Mouse (Mus musculus): ENCODE measurements at regions not wholly inside any gene's neighbourhood (a gene's known extent, or its start where the extent isn't known, plus 50 kb on each side); places are given as distances from the start of the nearest gene placed in this dataset.
"Not testable (repeated sequence)": the region's sequence is repeated elsewhere in the genome, so short reads cannot be mapped to it uniquely, and the experiment has no call there.

DNA sequence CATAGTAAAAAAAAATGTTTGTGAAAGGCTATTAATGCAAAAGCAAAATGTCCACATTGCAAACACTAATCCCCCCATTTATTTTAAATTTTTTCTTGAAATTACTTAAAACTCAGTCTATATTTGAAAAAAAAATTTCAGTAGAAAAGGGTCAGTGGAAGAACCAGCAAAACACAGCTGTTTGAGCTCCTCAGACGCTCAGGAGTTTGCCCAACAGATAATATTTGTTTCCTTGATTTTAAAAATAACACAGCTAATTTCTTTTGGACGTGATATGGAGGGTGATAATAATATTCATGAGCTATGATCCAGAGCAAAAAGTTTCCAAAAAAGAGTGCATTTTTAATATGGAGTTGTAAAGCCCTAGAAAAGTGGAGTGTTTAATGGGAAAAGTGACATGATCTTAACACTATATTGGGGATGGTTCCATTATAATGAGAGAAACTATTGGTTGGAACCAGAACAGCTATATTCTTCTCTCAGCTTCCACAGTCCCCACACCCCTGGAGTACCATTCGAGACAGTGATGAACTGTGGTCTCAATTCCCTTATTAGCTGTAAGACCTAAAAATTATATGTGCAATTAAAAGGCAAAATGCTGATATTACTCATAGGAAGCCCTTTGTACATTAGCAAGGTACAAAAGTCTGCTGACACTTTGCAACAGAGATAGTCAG, 209.0 kb upstream of the Rnf219 start:
- ATAC-seq (ENCODE audit: low FRiP score, low read depth): no peak
- H3K4me2 ChIP-seq: no peak overlapping the region
- 74% methylated on average over 3 of the region's 3 CpGs for WGBS
- no peaks in the 10 kb centered on the region for H3K36me3 ChIP-seq
- H3K27me3 ChIP-seq: no peaks in the 10 kb centered on the region
- H3K9me3 ChIP-seq: no peaks in the 10 kb centered on the region
- no peak overlapping the region for H3K4me3 ChIP-seq
- H3K4me1 ChIP-seq (replicated peaks): no peaks in the 10 kb centered on the region
- H3K9ac ChIP-seq: no peak overlapping the region
- no peak overlapping the region for H3K27ac ChIP-seq (replicated peaks)

DNA sequence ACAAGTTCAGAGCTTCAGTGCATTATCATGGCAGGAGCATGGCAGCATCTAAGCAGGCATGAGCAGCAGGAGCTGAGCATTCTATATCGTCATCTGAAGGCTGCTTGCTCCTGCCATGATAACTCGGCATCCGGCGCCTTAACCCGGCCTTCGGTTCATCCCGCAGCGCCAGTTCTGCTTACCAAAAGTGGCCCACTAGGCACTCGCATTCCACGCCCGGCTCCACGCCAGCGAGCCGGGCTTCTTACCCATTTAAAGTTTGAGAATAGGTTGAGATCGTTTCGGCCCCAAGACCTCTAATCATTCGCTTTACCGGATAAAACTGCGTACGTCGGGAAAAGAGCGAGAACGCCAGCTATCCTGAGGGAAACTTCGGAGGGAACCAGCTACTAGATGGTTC, 193.2 kb upstream of the Rnf219 start:
- not testable (repeated sequence) for H3K4me2 ChIP-seq; H3K27me3 ChIP-seq; H3K9me3 ChIP-seq; H3K27ac ChIP-seq (replicated peaks); H3K4me1 ChIP-seq (replicated peaks); H3K4me3 ChIP-seq; H3K9ac ChIP-seq; ATAC-seq (ENCODE audit: low FRiP score, low read depth); H3K36me3 ChIP-seq
- WGBS: 95% methylated on average over 22 of the region's 24 CpGs

DNA sequence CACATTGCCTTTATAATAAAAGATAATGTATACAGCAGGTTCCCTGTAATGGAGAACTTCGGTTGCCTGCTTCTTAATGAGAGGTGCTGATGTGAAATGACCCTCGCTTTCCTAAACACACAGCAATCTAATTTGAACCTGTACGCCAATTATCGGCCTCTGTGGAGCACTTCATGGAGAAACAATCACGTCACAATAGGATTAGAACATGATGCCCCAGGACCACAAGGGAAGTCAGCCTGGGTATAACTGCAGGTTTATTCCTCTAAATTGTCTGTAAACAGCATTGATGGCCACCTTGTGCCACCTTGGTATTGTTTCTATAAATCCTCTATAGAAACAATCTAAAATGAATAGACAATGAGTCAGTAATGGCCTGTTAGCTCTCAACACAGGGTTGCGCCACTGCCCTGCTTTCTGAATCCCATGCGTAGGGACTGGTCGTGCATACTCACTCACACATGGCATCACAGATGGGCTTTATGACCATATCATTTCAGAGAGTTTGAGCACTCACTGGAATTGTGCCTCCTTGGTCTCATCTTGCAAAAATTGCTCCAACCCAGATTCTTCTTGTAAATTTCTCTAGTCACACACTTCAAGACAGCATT, 179.9 kb upstream of the Rnf219 start:
- no peaks in the 10 kb centered on the region for H3K27me3 ChIP-seq

DNA sequence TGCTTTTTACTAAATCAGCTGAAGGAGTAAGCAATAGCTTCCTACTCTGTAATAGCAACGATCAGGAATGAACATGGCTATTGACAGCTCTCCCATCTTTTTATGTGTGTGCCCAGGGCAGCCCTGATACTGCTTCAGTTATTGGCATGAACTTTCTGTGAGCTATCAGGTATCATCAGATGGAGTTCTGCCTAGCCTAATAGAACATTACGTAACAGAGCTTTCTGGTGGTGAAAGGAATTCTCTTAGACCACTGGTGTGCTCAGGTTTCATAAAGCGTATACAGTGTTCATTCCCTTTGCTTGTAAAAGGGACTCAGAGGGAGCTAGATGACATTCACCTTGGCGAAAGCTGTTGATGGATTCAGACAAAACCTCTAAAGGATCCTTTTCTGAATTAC, 176.5 kb upstream of the Rnf219 start:
- WGBS: 90% methylated on average over 4 of the region's 4 CpGs

More for the DNA sequence above, 179.9 kb upstream of the Rnf219 start:
- WGBS: 65% methylated on average over 8 of the region's 8 CpGs
- ATAC-seq (ENCODE audit: low FRiP score, low read depth): 0 out of 2 replicates have a peak, but pooled peaks have one; percentile 23
- Histone ChIP-seq H3K9ac (no peak overlapping the region), H3K36me3 (no peaks in the 10 kb centered on the region), H3K9me3 (no peaks in the 10 kb centered on the region), H3K27ac (replicated peaks) (no peak overlapping the region), H3K4me3 (no peak overlapping the region), H3K4me2 (no peak overlapping the region), H3K4me1 (replicated peaks) (no peaks in the 10 kb centered on the region)

DNA sequence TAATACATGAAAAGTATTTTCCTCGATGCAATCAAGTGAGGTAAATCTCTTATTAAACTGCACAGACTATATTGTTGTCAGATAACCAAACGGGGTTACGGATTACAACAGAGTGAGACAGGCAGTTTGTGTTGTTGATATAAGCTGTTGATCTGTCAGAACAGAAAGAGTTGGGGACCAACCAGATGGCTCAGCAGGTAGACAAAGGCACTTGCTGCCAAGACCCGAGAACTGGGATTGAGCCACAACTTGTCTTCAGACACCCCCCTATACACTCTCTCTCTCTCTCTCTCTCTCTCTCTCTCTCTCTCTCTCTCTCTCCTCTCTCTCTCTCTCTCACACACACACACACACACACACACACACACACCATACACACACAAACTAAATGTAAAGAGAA, 172.7 kb upstream of the Rnf219 start:
- H3K4me2 ChIP-seq: no peak overlapping the region
- H3K9me3 ChIP-seq: no peaks in the 10 kb centered on the region
- no peak overlapping the region for H3K27ac ChIP-seq (replicated peaks)
- H3K27me3 ChIP-seq: no peaks in the 10 kb centered on the region
- ATAC-seq (ENCODE audit: low FRiP score, low read depth): no peak
- H3K9ac ChIP-seq: no peak overlapping the region
- 0 out of 2 replicates have a peak, but pooled peaks cover 3% of the 10 kb centered on the region for H3K4me1 ChIP-seq (replicated peaks)
- H3K36me3 ChIP-seq: no peaks in the 10 kb centered on the region
- 68% methylated on average over 4 of the region's 4 CpGs for WGBS
- H3K4me3 ChIP-seq: no peak overlapping the region

More for the DNA sequence above, 176.5 kb upstream of the Rnf219 start:
- Histone ChIP-seq H3K27me3 (no peaks in the 10 kb centered on the region), H3K4me3 (no peak overlapping the region), H3K9ac (no peak overlapping the region), H3K36me3 (no peaks in the 10 kb centered on the region), H3K4me2 (no peak overlapping the region), H3K9me3 (no peaks in the 10 kb centered on the region), H3K27ac (replicated peaks) (no peak overlapping the region), H3K4me1 (replicated peaks) (0 out of 2 replicates have a peak, but pooled peaks cover 3% of the 10 kb centered on the region)
- no peak for ATAC-seq (ENCODE audit: low FRiP score, low read depth)

DNA sequence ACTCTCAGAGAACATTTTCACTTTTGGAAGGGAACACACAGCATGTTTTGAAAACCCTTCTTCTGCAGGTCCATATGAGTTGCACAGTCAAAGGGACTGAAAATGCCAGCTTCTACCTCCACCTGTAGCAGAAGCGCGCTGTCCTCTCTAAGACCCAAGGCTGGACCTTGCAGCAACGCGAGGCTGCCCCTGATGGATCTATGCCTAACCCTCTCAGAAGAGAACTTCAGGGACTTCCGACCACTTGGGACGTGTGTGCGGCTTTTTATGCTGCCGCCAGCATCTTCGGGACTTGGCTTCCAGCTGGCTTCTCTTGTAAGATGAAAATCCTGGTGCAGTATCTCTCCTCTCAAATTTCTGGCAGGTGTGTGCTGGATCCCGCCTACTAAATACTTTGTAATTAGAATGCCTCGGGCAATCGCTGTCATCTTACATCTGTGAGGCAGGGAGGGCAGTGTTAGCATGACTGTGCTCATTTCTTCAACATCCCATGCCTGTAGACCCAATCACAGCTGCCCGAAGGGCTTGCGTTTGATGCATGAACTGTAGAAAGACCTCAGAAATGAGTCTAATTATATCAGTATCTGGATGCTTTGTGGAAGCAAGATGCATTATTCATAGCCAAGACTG, 171.8 kb upstream of the Rnf219 start:
- H3K9me3 ChIP-seq: no peaks in the 10 kb centered on the region
- no peak overlapping the region for H3K27ac ChIP-seq (replicated peaks)
- 0 out of 2 replicates have a peak, but pooled peaks cover 3% of the 10 kb centered on the region for H3K4me1 ChIP-seq (replicated peaks)
- no peak overlapping the region for H3K4me2 ChIP-seq
- whole genome bisulfite sequencing: 73% methylated on average over 14 of the region's 14 CpGs
- H3K4me3 ChIP-seq: no peak overlapping the region
- ATAC-seq (ENCODE audit: low FRiP score, low read depth): no peak
- no peaks in the 10 kb centered on the region for H3K27me3 ChIP-seq
- no peaks in the 10 kb centered on the region for H3K36me3 ChIP-seq
- no peak overlapping the region for H3K9ac ChIP-seq

DNA sequence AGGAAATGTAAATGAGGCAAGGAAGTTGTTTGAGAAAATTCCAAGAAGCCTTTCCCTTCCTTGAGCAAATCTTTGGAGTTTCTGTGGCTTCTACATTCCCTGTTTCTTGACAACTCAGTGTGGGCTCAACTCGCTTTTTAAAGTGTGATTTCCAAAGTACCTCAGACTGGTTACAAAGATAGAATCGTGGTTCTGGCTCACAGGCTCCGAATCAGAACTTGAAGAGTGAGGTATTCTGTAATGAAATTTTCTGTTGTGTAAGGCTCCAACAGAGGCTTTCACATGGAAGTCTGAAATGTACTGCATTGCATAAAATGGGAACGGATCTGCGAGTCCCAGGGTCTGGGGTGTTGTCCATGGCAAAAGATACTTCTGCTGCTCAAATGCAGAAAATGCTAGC, 170.2 kb upstream of the Rnf219 start:
- H3K4me1 ChIP-seq (replicated peaks): 0 out of 2 replicates have a peak, but pooled peaks cover 3% of the 10 kb centered on the region
- WGBS: 92% methylated on average over 5 of the region's 5 CpGs
- no peak overlapping the region for H3K4me3 ChIP-seq
- no peaks in the 10 kb centered on the region for H3K9me3 ChIP-seq
- H3K9ac ChIP-seq: no peak overlapping the region
- H3K27me3 ChIP-seq: no peaks in the 10 kb centered on the region
- no peaks in the 10 kb centered on the region for H3K36me3 ChIP-seq
- no peak overlapping the region for H3K27ac ChIP-seq (replicated peaks)
- ATAC-seq (ENCODE audit: low FRiP score, low read depth): no peak
- no peak overlapping the region for H3K4me2 ChIP-seq

DNA sequence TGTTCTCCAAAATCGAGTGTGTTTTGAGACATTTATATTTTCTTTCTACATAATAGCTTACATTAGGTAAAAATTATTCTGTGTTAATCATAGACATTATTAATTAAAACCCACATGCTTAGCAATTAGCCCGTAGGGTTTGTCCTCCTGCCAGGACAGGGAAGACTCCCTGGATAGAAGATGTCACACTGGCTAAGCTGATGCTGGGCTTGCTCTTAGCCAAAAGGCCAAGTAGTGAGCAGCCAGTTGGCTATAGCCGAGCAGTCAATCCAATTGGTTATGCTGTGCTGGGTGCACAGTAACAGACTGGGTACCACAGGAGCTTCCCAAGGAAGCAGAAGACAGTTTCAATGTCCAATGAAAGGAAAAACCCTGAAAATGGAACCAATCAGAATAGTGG, 166.0 kb upstream of the Rnf219 start:
- Histone ChIP-seq H3K27ac (replicated peaks) (no peak overlapping the region), H3K4me1 (replicated peaks) (no peaks in the 10 kb centered on the region), H3K4me2 (no peak overlapping the region), H3K4me3 (no peak overlapping the region), H3K9me3 (no peaks in the 10 kb centered on the region), H3K27me3 (no peaks in the 10 kb centered on the region), H3K36me3 (no peaks in the 10 kb centered on the region), H3K9ac (no peak overlapping the region)
- 71% methylated on average over 3 of the region's 3 CpGs for WGBS
- ATAC-seq (ENCODE audit: low FRiP score, low read depth): no peak

DNA sequence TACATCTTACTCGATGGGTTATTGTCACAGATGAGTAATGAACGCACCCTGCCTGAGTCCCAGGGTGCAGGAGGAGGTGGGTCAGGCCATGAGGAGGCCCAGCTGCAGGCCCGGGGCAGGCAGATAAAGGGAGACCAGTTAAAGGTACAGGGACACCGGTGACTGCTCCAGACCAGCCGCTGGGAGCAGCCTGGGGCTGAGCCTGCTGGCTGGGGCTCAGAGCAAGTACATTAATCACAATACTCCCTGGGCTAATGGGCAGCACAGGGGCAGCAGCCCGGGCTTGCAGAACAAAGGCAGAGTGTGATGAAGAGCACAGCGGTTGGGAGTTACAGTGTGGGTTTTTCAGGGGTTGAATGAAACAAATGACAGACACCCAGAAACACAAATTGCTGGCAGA, 154.4 kb upstream of the Rnf219 start:
- peaks cover 9% of the 10 kb centered on the region; the same call in 1 of the 2 replicates for H3K4me1 ChIP-seq (replicated peaks)
- no peaks in the 10 kb centered on the region for H3K36me3 ChIP-seq
- peak; percentile 76 for ATAC-seq (ENCODE audit: low FRiP score, low read depth)
- H3K9ac ChIP-seq: no peak overlapping the region
- peak overlapping the region; percentile 32 for H3K4me2 ChIP-seq
- H3K27me3 ChIP-seq: 0 out of 2 replicates have a peak, but pooled peaks cover 3% of the 10 kb centered on the region
- no peak overlapping the region for H3K27ac ChIP-seq (replicated peaks)
- no peaks in the 10 kb centered on the region for H3K9me3 ChIP-seq
- WGBS: 4% methylated on average over 7 of the region's 7 CpGs
- H3K4me3 ChIP-seq: no peak overlapping the region

DNA sequence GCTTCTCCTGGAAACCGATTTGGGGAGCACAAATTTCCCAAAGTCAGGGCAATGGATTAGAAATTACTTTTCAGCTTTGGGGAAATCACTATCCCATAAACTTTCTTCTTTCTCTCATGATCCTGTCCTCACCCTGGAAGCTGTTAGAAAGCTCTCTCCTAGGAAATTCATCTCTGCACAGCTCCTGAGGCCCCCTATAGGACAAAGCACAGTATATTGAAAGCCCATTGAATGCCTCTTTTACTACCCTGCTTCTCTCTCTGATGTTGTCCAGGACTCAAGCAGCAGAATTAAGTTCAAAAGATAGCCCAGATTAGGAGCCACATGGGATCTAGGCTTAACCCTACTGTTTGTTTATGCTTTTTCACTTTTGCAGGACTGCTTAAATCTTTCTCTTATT, 139.3 kb upstream of the Rnf219 start:
- H3K27ac ChIP-seq (replicated peaks): no peak overlapping the region
- H3K4me3 ChIP-seq: no peak overlapping the region
- H3K4me2 ChIP-seq: no peak overlapping the region
- no peaks in the 10 kb centered on the region for H3K4me1 ChIP-seq (replicated peaks)
- WGBS: 85% methylated on average over 1 of the region's 1 CpGs
- no peaks in the 10 kb centered on the region for H3K36me3 ChIP-seq
- H3K27me3 ChIP-seq: no peaks in the 10 kb centered on the region
- no peak for ATAC-seq (ENCODE audit: low FRiP score, low read depth)
- no peaks in the 10 kb centered on the region for H3K9me3 ChIP-seq
- no peak overlapping the region for H3K9ac ChIP-seq

DNA sequence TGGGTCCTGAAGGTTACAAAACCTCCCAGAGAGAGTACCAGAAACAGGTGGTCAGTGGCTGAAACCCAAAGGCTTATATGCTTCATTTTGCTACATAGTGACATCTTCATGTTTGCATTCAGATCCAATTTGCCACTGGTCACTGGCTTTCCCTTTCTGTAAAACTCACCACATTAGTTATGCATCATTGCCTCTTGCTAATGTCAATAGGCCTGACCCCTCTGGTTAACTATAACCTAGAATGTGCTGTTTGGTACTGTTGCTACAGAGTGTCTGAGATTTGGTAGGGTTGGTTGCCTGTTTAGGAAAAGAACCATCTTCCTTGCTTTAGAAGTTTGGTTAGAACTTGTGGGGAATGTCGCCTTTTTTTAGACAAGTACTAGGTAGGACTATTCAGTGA, 136.3 kb upstream of the Rnf219 start:
- H3K27me3 ChIP-seq: no peaks in the 10 kb centered on the region
- no peak overlapping the region for H3K9ac ChIP-seq
- WGBS: 88% methylated on average over 1 of the region's 1 CpGs
- H3K36me3 ChIP-seq: no peaks in the 10 kb centered on the region
- no peak for ATAC-seq (ENCODE audit: low FRiP score, low read depth)
- H3K4me1 ChIP-seq (replicated peaks): no peaks in the 10 kb centered on the region
- no peak overlapping the region for H3K4me2 ChIP-seq
- no peak overlapping the region for H3K4me3 ChIP-seq
- no peak overlapping the region for H3K27ac ChIP-seq (replicated peaks)
- H3K9me3 ChIP-seq: no peaks in the 10 kb centered on the region

DNA sequence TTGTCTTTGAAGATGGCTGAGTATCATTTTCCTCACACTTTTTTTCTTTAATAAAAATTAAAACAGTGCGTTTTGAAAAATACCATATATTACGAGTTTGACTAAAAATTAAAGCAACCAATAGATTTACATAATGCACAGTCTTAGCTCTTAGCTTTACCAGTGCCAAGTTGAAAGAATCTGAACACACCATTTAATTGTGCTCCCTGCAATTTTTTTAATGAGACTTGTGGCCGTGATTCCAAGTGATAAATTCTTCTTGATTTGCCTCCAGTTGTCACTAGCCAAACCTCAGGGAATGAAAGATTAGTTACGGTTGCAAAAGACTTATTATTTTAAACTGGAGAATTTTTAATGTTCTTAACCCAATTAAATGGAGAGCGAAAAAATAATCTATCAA, 127.5 kb upstream of the Rnf219 start:
- Histone ChIP-seq H3K4me3 (no peak overlapping the region), H3K9ac (no peak overlapping the region), H3K27ac (replicated peaks) (no peak overlapping the region), H3K4me1 (replicated peaks) (peaks cover 5% of the 10 kb centered on the region), H3K9me3 (no peaks in the 10 kb centered on the region), H3K36me3 (no peaks in the 10 kb centered on the region), H3K27me3 (no peaks in the 10 kb centered on the region), H3K4me2 (no peak overlapping the region)
- ATAC-seq (ENCODE audit: low FRiP score, low read depth): no peak
- 59% methylated on average over 5 of the region's 5 CpGs for WGBS

Data from hindbrain, embryonic 15.5 days (tissue).